Mouse (Mus musculus) limb, embryonic 14.5 days (tissue): ENCODE data around the gene Sipa1l1. TPM values are rescaled to one million over a fixed set of nuclear protein-coding genes. Genes with fewer than 3 reads are reported as not detected.

Source experiments
- ATAC-seq: fragments of 200-750 bp; cut with Nextera tagmentation; 2 replicates; pipeline ENCODE4 v1.8.0; 2017; ENCODE audit warnings: low read depth, moderate number of reproducible peaks, moderate TSS enrichment; ENCODE audit not compliant: low FRiP score
- DNase-seq: peaks from one replicate; pipeline ENCODE4 v3.0.0-alpha.2; 2015; ENCODE audit warnings: low spot score
- H3K27ac ChIP-seq: fragments of 300-500 bp; sonication (generic); replicated peaks from 2 replicates; pipeline ENCODE4 v1.5.1; 2014; ENCODE audit warnings: low read depth, mild to moderate bottlenecking, low read length, moderate library complexity, mixed read lengths
- H3K27me3 ChIP-seq: fragments of 300-500 bp; sonication (generic); 2 replicates; pipeline ENCODE4 v1.6.1; 2014; ENCODE audit warnings: low read length, mixed read lengths; ENCODE audit not compliant: control insufficient read depth, insufficient read depth
- H3K36me3 ChIP-seq: fragments of 300-500 bp; sonication (generic); 2 replicates; pipeline ENCODE4 v1.6.1; 2014; ENCODE audit warnings: mild to moderate bottlenecking, low read length, moderate library complexity, mixed read lengths; ENCODE audit not compliant: control insufficient read depth, insufficient read depth
- H3K4me1 ChIP-seq: fragments of 300-500 bp; sonication (generic); 2 replicates; pipeline ENCODE4 v1.6.1; 2014; ENCODE audit warnings: antibody characterized with exemption, low read length, mixed read lengths; ENCODE audit not compliant: control insufficient read depth, insufficient read depth
- H3K4me2 ChIP-seq: fragments of 300-500 bp; sonication (generic); replicated peaks from 2 replicates; pipeline ENCODE4 v1.6.1; 2014; ENCODE audit warnings: low read depth, mild to moderate bottlenecking, low read length, moderate library complexity; ENCODE audit not compliant: severe bottlenecking
- H3K4me3 ChIP-seq: fragments of 300-500 bp; sonication (generic); replicated peaks from 2 replicates; pipeline ENCODE4 v1.5.1; 2014; ENCODE audit warnings: low read length
- H3K9ac ChIP-seq: fragments of 300-500 bp; sonication (generic); 2 replicates; pipeline ENCODE4 v1.6.1; 2014; ENCODE audit warnings: mild to moderate bottlenecking, low read depth, low read length, moderate library complexity; ENCODE audit not compliant: severe bottlenecking
- H3K9me3 ChIP-seq: fragments of 300-500 bp; sonication (generic); 2 replicates; pipeline ENCODE4 v1.6.1; 2016; ENCODE audit warnings: low read length; ENCODE audit not compliant: control insufficient read depth
- POLR2A ChIP-seq: fragments of 200-500 bp; IDR thresholded peaks from 2 replicates; pipeline ENCODE4 v1.8.0; 2012; ENCODE audit warnings: inconsistent platforms, mild to moderate bottlenecking, moderate library complexity, borderline replicate concordance; ENCODE audit not compliant: insufficient read depth, insufficient read length; ENCODE audit errors: extremely low read depth
- WGBS: fragments of 180-500 bp; shearing (Covaris S2); extraction: QIAGEN DNeasy Blood & Tissue Kit; methylation state at CpG from one replicate; pipeline ENCODE4 v1.1.7; 2014; 5-methylcytosine and 5-hydroxymethylcytosine counted together
- polyA plus RNA-seq, 2 experiments: library from polyadenylated mRNA; depleted of rRNA in 1 of 2; stranded (reverse) in 1 of 2; unstranded in 1 of 2; fragments of >200 nt; fragmentation: Nextera tagmentation in 1 of 2; extraction: Ambion mirVana in 1 of 2; gene quantifications; 2 replicates each; pipeline versions ENCODE4 v1.2.1 to v1.2.3; 2012 to 2014

Gene Sipa1l1
- polyA plus RNA-seq, 2 experiments = 29.5 to 31.0 TPM

DNA sequence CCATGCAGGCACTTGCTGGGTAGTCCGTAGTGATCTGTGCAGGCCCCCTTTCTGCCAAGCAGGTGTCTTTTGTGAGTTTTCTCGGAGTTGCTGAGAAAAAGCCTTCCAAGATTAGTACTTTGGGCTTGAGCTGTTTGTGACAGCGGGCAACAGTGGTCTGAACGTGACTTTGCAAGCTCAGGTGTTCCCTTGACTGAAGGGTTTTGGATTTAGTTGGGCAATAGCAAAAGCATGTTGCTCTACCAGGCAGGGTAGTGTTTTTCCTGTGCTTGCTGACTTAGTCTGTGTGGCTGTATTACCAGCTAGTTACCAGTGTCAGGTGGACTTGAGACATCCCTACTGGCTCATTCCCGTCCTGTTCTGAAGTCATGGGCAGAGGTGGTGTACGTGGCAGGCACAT is 30.2 kb downstream of the Sipa1l1 start:
- H3K4me2 ChIP-seq = no peak overlapping the region
- ATAC-seq = no peak
- no peaks in the 10 kb centered on the region for H3K9me3 ChIP-seq
- no peaks in the 10 kb centered on the region for H3K27me3 ChIP-seq
- H3K36me3 ChIP-seq = no peaks in the 10 kb centered on the region
- H3K4me3 ChIP-seq = no peak overlapping the region
- no peak for DNase-seq
- H3K27ac ChIP-seq = no peak overlapping the region
- 83% methylated on average over 6 of the region's 6 CpGs for WGBS
- TF ChIP-seq POLR2A = no peak
- peaks cover 7% of the 10 kb centered on the region; the same call in 1 of the 2 replicates for H3K4me1 ChIP-seq
- no peak overlapping the region for H3K9ac ChIP-seq

DNA sequence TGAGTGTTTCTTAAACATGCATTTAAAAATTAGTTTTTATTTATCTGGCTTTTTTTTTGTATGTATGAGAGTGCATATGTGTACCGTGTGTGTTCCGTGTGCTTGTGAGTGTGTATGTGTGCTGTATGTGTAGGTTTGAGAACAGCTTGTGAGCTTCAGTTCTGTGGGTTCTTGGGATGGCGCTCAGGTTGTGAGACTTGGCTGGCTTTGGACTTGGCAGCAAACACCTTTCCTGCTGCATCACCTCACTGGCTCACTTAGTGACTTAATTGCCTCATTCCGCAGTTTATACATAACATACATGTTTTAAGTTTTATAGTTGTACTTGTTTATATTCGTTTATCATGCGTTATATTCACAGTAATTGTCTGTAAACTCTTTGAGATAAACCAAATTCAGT is 35.0 kb downstream of the Sipa1l1 start:
- 75% methylated on average over 6 of the region's 6 CpGs for WGBS
- 0 out of 2 replicates have a peak, but pooled peaks cover 6% of the 10 kb centered on the region for H3K4me1 ChIP-seq
- no peak for DNase-seq

DNA sequence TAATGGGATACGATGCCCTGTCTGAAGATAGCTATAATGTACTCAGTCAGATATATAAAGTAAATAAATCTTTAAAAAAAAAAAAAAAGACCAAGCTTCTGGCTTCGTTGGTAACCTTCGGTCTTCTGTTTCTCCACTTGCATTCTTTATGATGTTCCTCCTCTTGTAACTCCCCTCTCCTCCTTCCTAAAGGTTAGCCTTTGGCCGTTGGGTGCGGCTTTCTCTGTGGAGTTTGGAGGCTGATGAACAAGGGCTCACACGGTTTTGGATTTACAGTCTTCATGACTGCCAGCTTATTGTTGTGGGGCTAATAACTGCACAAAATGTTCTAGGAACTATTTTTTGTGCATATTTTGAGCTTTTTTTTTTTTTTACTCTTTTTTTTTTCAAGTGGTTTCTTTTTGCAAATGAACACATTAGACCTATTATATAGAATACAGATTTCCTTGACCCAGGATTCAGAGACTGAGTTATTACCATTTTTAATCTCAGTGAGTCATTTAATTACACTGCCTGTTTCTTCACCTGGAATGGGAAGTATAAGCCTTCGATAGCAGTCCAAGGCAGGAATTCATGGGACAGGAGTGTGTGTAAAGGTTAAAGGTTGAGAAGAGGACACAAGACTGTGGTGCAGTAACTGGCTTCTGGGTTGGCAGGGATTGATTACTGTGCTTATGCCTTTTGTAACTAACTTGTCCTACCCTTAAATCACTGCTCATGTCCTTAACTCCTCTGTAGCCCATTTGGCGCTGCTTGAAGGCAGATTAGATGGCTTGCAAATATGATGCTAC is 37.9 kb downstream of the Sipa1l1 start:
- no peaks in the 10 kb centered on the region for H3K9me3 ChIP-seq
- no peaks in the 10 kb centered on the region for H3K27me3 ChIP-seq
- ATAC-seq = no peak
- no peak overlapping the region for H3K4me3 ChIP-seq
- 0 out of 2 replicates have a peak, but pooled peaks cover 6% of the 10 kb centered on the region for H3K4me1 ChIP-seq
- no peak overlapping the region for H3K9ac ChIP-seq
- TF ChIP-seq POLR2A = no peak
- 82% methylated on average over 8 of the region's 8 CpGs for WGBS
- no peak for DNase-seq
- H3K36me3 ChIP-seq = no peaks in the 10 kb centered on the region
- no peak overlapping the region for H3K4me2 ChIP-seq
- H3K27ac ChIP-seq = no peak overlapping the region

More for the DNA sequence above, 35.0 kb downstream of the Sipa1l1 start:
- no peak overlapping the region for H3K4me2 ChIP-seq
- no peak overlapping the region for H3K27ac ChIP-seq
- H3K27me3 ChIP-seq = no peaks in the 10 kb centered on the region
- TF ChIP-seq POLR2A = no peak
- no peak for ATAC-seq
- H3K36me3 ChIP-seq = no peaks in the 10 kb centered on the region
- H3K9ac ChIP-seq = no peak overlapping the region
- no peak overlapping the region for H3K4me3 ChIP-seq
- H3K9me3 ChIP-seq = no peaks in the 10 kb centered on the region

DNA sequence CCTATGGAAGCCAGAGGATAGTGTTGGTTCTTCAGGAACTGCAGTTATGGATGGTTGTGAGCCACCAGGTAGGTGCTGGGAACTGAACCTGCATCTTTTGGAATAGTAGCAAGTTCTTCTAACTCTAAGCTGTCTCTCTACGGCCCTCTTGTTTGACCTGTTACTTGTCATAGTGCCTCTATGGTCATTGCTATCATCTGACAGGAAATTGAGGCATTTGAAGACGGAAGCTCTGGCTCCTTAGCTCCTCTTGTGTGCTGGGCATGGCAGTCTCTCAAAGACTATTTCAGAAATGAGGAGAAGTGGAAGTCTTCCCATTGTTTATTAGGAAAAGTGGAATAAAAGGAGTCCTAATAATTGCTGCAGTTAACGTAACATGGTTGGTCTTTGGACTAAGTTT is 38.9 kb downstream of the Sipa1l1 start:
- DNase-seq (no peak), ATAC-seq (no peak)
- WGBS = 76% methylated on average over 3 of the region's 3 CpGs
- H3K27ac ChIP-seq = no peak overlapping the region
- TF ChIP-seq POLR2A = no peak
- H3K4me1 ChIP-seq = peaks cover 11% of the 10 kb centered on the region; the same call in 1 of the 2 replicates
- H3K27me3 ChIP-seq = no peaks in the 10 kb centered on the region
- H3K36me3 ChIP-seq = no peaks in the 10 kb centered on the region
- H3K9me3 ChIP-seq = no peaks in the 10 kb centered on the region
- H3K4me3 ChIP-seq = no peak overlapping the region
- H3K9ac ChIP-seq = no peak overlapping the region
- no peak overlapping the region for H3K4me2 ChIP-seq

DNA sequence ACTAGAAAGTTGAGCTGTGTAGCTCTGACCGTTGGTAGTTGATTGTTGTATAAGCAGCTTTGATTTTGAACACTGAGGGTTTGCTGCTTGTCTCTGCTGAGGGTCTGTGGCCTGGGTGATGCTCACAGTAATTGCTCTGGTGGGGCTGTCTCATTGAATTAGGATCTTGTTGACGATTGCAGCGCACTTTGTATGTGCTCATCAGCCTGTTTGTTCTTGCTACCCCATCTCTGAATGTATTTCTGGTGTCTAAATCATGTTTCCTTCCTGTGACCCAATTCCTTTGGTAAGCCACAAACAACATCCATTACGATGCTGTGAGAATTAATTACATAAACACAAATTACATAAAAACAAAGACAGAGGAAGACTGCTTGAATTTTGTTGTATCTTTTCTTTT is 39.5 kb downstream of the Sipa1l1 start:
- Histone ChIP-seq H3K27me3 (no peaks in the 10 kb centered on the region), H3K4me3 (no peak overlapping the region), H3K4me2 (no peak overlapping the region), H3K27ac (no peak overlapping the region), H3K36me3 (no peaks in the 10 kb centered on the region), H3K9ac (no peak overlapping the region), H3K9me3 (no peaks in the 10 kb centered on the region), H3K4me1 (peaks cover 11% of the 10 kb centered on the region; the same call in 1 of the 2 replicates)
- ATAC-seq (no peak), DNase-seq (no peak)
- 85% methylated on average over 4 of the region's 4 CpGs for WGBS
- TF ChIP-seq POLR2A = no peak
